Mouse (Mus musculus) spleen, adult 2 months (tissue): ENCODE results near the gene Gm45808.

Source experiments
- CTCF ChIP-seq: fragments of 200-500 bp; IDR thresholded peaks from 2 replicates; pipeline ENCODE4 v1.5.1; 2011; ENCODE audit warnings: mild to moderate bottlenecking, inconsistent platforms; ENCODE audit not compliant: insufficient read depth, insufficient read length, insufficient replicate concordance; ENCODE audit errors: extremely low read depth
- POLR2A ChIP-seq: fragments of 200-500 bp; IDR thresholded peaks from 2 replicates; pipeline ENCODE4 v1.6.1; 2011; ENCODE audit warnings: low read depth, low read length, inconsistent platforms

GRCm38 (mm10) chr7:45446589-45446988 lies 40.0 kb downstream of the Gm45808 start:
- TF ChIP-seq CTCF (no peak), POLR2A (no peak)
